ENCODE assay signal across 8 mouse cellular contexts in the genomic region with DNA sequence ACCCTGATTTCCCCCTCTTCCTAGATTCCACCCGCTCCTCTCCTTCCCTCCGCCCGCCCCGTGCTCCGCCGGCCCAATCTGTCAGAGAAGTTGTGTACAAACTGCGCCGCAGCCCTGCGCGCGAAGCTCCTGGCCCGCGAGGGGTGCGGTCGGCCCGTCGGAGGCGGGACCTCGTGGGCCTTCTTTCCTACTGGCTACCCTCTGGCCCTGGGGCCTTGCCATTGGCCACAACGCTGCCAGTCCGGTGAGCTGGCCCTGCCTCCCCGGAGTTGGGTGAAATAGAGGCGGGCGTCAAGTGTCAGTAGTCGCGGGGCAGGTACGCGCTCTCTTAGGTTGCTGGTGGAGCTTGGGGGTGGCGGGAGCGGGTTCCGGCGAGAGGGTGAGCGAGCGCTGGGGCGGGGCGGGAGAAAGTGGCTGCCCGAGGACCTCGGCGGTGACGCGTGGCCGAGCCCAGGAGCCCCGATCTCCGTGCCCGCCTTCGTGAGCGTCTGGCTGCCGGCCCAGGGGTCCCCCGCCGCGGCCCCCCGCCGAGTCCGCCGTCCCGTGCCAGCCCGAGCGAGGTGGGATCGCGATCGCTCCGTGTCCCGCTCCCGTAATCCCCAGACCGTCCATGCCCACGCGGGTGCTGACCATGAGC. TPM values are rescaled to one million over a fixed set of nuclear protein-coding genes. Genes with fewer than 3 reads are reported as not detected.
DNase-seq lines count a peak whose midpoint lies in the region; ATAC-seq and TF ChIP-seq lines count a peak whose summit lies in the region.

A gene (plus strand): TSS at position 307 of the 637 bp plus-strand sequence.

- DNase-seq in MN1 (ENCODE audit: low spot score): peak; percentile 96
- peak; percentile 64 for DNase-seq in cerebellum, adult 8-10 months
- peak; percentile 91 for DNase-seq in forelimb bud, embryonic 11.5 days (ENCODE audit: low read depth, low spot score)
- peak; percentile 94 for DNase-seq in heart, postnatal 4 days
- peak; percentile 90 to 91 for DNase-seq in layer of hippocampus, adult 2 months (ENCODE audit: low spot score in 2 of 2)
- DNase-seq in lung, adult 2 months: peak; percentile 96
- peak; percentile 94 for DNase-seq in testis, postnatal 14 days (ENCODE audit: low spot score)

- ATAC-seq in neutrophil, adult 5-6 weeks (ENCODE audit: extremely low read depth, insufficient number of reproducible peaks, low FRiP score, poor library complexity, severe bottlenecking): peak; percentile 99

- TF ChIP-seq CTCF in layer of hippocampus, adult 2 months (conservative IDR thresholded peaks at IDR 0.05): no peak
- TF ChIP-seq CTCF in lung, adult 2 months (IDR thresholded peaks at IDR 0.05; ENCODE audit: insufficient read depth, low read length): no peak

- peak; percentile 69; the same call in 1 of the 2 replicates for TF ChIP-seq POLR2A in lung, adult 2 months (IDR thresholded peaks at IDR 0.05; ENCODE audit: borderline replicate concordance, extremely low read depth, low read depth, low read length)

- peak within 1 kb of the TSS; percentile 80 for H3K4me3 ChIP-seq in layer of hippocampus, adult 2 months
- peak within 1 kb of the TSS; percentile 70 for H3K4me3 ChIP-seq in lung, adult 2 months (replicated peaks; ENCODE audit: extremely low read depth, low read depth, low read length)

- under 1% methylated on average over 64 of the region's 67 CpGs for WGBS in lung, adult 2 months

- H3K4me1 ChIP-seq in lung, adult 2 months (ENCODE audit: control insufficient read depth, insufficient read depth, low read length): no peaks in the 10 kb centered on the region; the same call in 1 of the 2 replicates

- peak within 1 kb of the TSS; percentile 76 for H3K27ac ChIP-seq in layer of hippocampus, adult 2 months

RNA-seq across cellular contexts. Expression of the gene that starts here (rescaled TPM):
- total RNA-seq in heart, postnatal 4 days (2021): 1 to 10 TPM; 1.5 to 1.7 TPM
- total RNA-seq in layer of hippocampus, adult 2 months (2021): 1 to 10 TPM; 6.7 to 7.4 TPM
- polyA plus RNA-seq in lung, adult 2 months (2012; rRNA removed): 39.9 and 43.1 TPM in 2 replicates
- 4.2 and 5.4 TPM in 2 replicates for total RNA-seq in neutrophil, adult 5-6 weeks (2017)

Comparison
In these comparisons a context has a peak if more than half of its experiments do, and no peak if none do; other contexts are left out.
1. Peak in every context shown above with its lines: DNase-seq, ATAC-seq, H3K4me3 ChIP-seq and H3K27ac ChIP-seq.